Mouse (Mus musculus): ENCODE data around the gene Gm7903. TPM values are rescaled to one million over a fixed set of nuclear protein-coding genes. Genes with fewer than 3 reads are reported as not detected.
"Not testable (repeated sequence)": the region's sequence is repeated elsewhere in the genome, so short reads cannot be mapped to it uniquely, and the experiment has no call there.

Gene Gm7903
- polyA plus RNA-seq (2012; fragmentation: generic; extraction: Trizol): not detected

- H3K4me3 ChIP-seq; H3K4me2 ChIP-seq (ENCODE audit: low read depth); H3ac ChIP-seq (ENCODE audit: control insufficient read depth, insufficient read length); H3K79me2 ChIP-seq (ENCODE audit: control insufficient read depth, insufficient read depth); H3K36me3 ChIP-seq (ENCODE audit: control insufficient read depth, insufficient read depth); H3K27me3 ChIP-seq (ENCODE audit: control insufficient read depth, insufficient read depth, insufficient read length): not testable (repeated sequence)
Observed at GRCm38 (mm10) chrX:135433535-135433934, at the start of gene Gm7903. Gene Gm7903 (plus strand): TSS chrX:135433835.

GRCm38 (mm10) chrX:135403578-135403977 is 30.1 kb upstream of the Gm7903 start:
- H3K4me3 ChIP-seq; H3K36me3 ChIP-seq (ENCODE audit: control insufficient read depth, insufficient read depth): not testable (repeated sequence)

GRCm38 (mm10) chrX:135421203-135421602 is 12.4 kb upstream of the Gm7903 start:
- not testable (repeated sequence) for H3K4me3 ChIP-seq; H3K4me2 ChIP-seq (ENCODE audit: low read depth); H3K27me3 ChIP-seq (ENCODE audit: control insufficient read depth, insufficient read depth, insufficient read length); H3K36me3 ChIP-seq (ENCODE audit: control insufficient read depth, insufficient read depth); H3ac ChIP-seq (ENCODE audit: control insufficient read depth, insufficient read length); H3K79me2 ChIP-seq (ENCODE audit: control insufficient read depth, insufficient read depth)

More at GRCm38 (mm10) chrX:135403578-135403977, 30.1 kb upstream of the Gm7903 start:
- not testable (repeated sequence) for H3K79me2 ChIP-seq (ENCODE audit: control insufficient read depth, insufficient read depth); H3K27me3 ChIP-seq (ENCODE audit: control insufficient read depth, insufficient read depth, insufficient read length); H3K4me2 ChIP-seq (ENCODE audit: low read depth); H3ac ChIP-seq (ENCODE audit: control insufficient read depth, insufficient read length)

- not testable (repeated sequence) for H3K36me3 ChIP-seq (ENCODE audit: control insufficient read depth, insufficient read depth); H3ac ChIP-seq (ENCODE audit: control insufficient read depth, insufficient read length); H3K4me2 ChIP-seq (ENCODE audit: low read depth); H3K4me3 ChIP-seq; H3K79me2 ChIP-seq (ENCODE audit: control insufficient read depth, insufficient read depth); H3K27me3 ChIP-seq (ENCODE audit: control insufficient read depth, insufficient read depth, insufficient read length)
Observed at GRCm38 (mm10) chrX:135421824-135422223, 11.8 kb upstream of the Gm7903 start.

- not testable (repeated sequence) for H3K79me2 ChIP-seq (ENCODE audit: control insufficient read depth, insufficient read depth); H3K4me2 ChIP-seq (ENCODE audit: low read depth); H3K4me3 ChIP-seq; H3K27me3 ChIP-seq (ENCODE audit: control insufficient read depth, insufficient read depth, insufficient read length); H3ac ChIP-seq (ENCODE audit: control insufficient read depth, insufficient read length); H3K36me3 ChIP-seq (ENCODE audit: control insufficient read depth, insufficient read depth)
Observed at GRCm38 (mm10) chrX:135422473-135422872, 11.2 kb upstream of the Gm7903 start.

- H3ac ChIP-seq (ENCODE audit: control insufficient read depth, insufficient read length); H3K27me3 ChIP-seq (ENCODE audit: control insufficient read depth, insufficient read depth, insufficient read length); H3K79me2 ChIP-seq (ENCODE audit: control insufficient read depth, insufficient read depth); H3K36me3 ChIP-seq (ENCODE audit: control insufficient read depth, insufficient read depth); H3K4me3 ChIP-seq; H3K4me2 ChIP-seq (ENCODE audit: low read depth): not testable (repeated sequence)
Observed at GRCm38 (mm10) chrX:135464160-135464559, 30.5 kb downstream of the Gm7903 start.

GRCm38 (mm10) chrX:135481902-135482301 is 48.3 kb downstream of the Gm7903 start:
- H3K79me2 ChIP-seq (ENCODE audit: control insufficient read depth, insufficient read depth); H3K27me3 ChIP-seq (ENCODE audit: control insufficient read depth, insufficient read depth, insufficient read length); H3ac ChIP-seq (ENCODE audit: control insufficient read depth, insufficient read length); H3K4me3 ChIP-seq; H3K36me3 ChIP-seq (ENCODE audit: control insufficient read depth, insufficient read depth); H3K4me2 ChIP-seq (ENCODE audit: low read depth): not testable (repeated sequence)

GRCm38 (mm10) chrX:135483183-135483582 is 49.5 kb downstream of the Gm7903 start:
- not testable (repeated sequence) for H3K79me2 ChIP-seq (ENCODE audit: control insufficient read depth, insufficient read depth); H3K4me3 ChIP-seq; H3K27me3 ChIP-seq (ENCODE audit: control insufficient read depth, insufficient read depth, insufficient read length); H3K36me3 ChIP-seq (ENCODE audit: control insufficient read depth, insufficient read depth); H3K4me2 ChIP-seq (ENCODE audit: low read depth); H3ac ChIP-seq (ENCODE audit: control insufficient read depth, insufficient read length)

Other genes with a start within 250 kb of the Gm7903 start
- gene Tceal6, start 223.1 kb upstream of the Gm7903 start, polyA plus RNA-seq (2012; fragmentation: generic; extraction: Trizol): 0.85 TPM
- 0.01 TPM for gene Pramel3, start 131.5 kb upstream of the Gm7903 start, polyA plus RNA-seq (2012; fragmentation: generic; extraction: Trizol)
- not detected for gene Gm5128, start 60.6 kb upstream of the Gm7903 start, polyA plus RNA-seq (2012; fragmentation: generic; extraction: Trizol)
- gene AV320801, start 60.8 kb downstream of the Gm7903 start, polyA plus RNA-seq (2012; fragmentation: generic; extraction: Trizol): not detected
- gene Nxf7, start 164.9 kb downstream of the Gm7903 start, polyA plus RNA-seq (2012; fragmentation: generic; extraction: Trizol): 6.9 TPM
- gene Prame, start 193.9 kb downstream of the Gm7903 start, polyA plus RNA-seq (2012; fragmentation: generic; extraction: Trizol): 0.04 TPM